Mouse (Mus musculus) hindbrain, embryonic 11.5 days (tissue): ENCODE measurements around the gene Eya2. TPM values are rescaled to one million over a fixed set of nuclear protein-coding genes. Genes with fewer than 3 reads are reported as not detected.
A peak's percentile ranks its signal among the peaks of the same experiment; 100 is the strongest.

ENCODE experiments used
- ATAC-seq: fragments of 200-750 bp; cut with Nextera tagmentation; 2 replicates; pipeline ENCODE4 v1.8.0; 2017; ENCODE audit warnings: mild to moderate bottlenecking, moderate TSS enrichment, moderate library complexity; ENCODE audit not compliant: low FRiP score
- DNase-seq: peaks from one replicate; pipeline ENCODE4 v3.0.0-alpha.2; 2015; ENCODE audit warnings: low spot score
- H3K27ac ChIP-seq: fragments of 300-500 bp; sonication (generic); 2 replicates; pipeline ENCODE4 v1.5.1; 2014; ENCODE audit warnings: mild to moderate bottlenecking, low read depth, low read length
- H3K27me3 ChIP-seq: fragments of 300-500 bp; sonication (generic); 2 replicates; pipeline ENCODE4 v1.6.1; 2014; ENCODE audit warnings: mild to moderate bottlenecking, low read length, moderate library complexity, mixed read lengths; ENCODE audit not compliant: control insufficient read depth, insufficient read depth
- H3K36me3 ChIP-seq: fragments of 300-500 bp; sonication (generic); 2 replicates; pipeline ENCODE4 v1.6.1; 2014; ENCODE audit warnings: mild to moderate bottlenecking, low read length, moderate library complexity, mixed read lengths; ENCODE audit not compliant: control insufficient read depth, insufficient read depth
- H3K4me1 ChIP-seq: fragments of 300-500 bp; sonication (generic); replicated peaks from 2 replicates; pipeline ENCODE4 v1.6.1; 2014; ENCODE audit warnings: low read length, mixed read lengths; ENCODE audit not compliant: control insufficient read depth, insufficient read depth
- H3K4me2 ChIP-seq: fragments of 300-500 bp; sonication (generic); replicated peaks from 2 replicates; pipeline ENCODE4 v1.6.1; 2014; ENCODE audit warnings: mild to moderate bottlenecking, low read depth, low read length
- H3K4me3 ChIP-seq: fragments of 300-500 bp; sonication (generic); 2 replicates; pipeline ENCODE4 v1.5.1; 2014; ENCODE audit warnings: low read depth, low read length
- H3K9ac ChIP-seq: fragments of 300-500 bp; sonication (generic); 2 replicates; pipeline ENCODE4 v1.6.1; 2014; ENCODE audit warnings: low read depth, low read length
- H3K9me3 ChIP-seq: fragments of 300-500 bp; sonication (generic); 2 replicates; pipeline ENCODE4 v1.6.1; 2016; ENCODE audit warnings: low read length; ENCODE audit not compliant: control insufficient read depth
- WGBS: fragments of 180-500 bp; shearing (Covaris S2); extraction: QIAGEN DNeasy Blood & Tissue Kit; methylation state at CpG from one replicate; pipeline ENCODE4 v1.1.7; 2014; 5-methylcytosine and 5-hydroxymethylcytosine counted together
- polyA plus RNA-seq: library from polyadenylated mRNA; unstranded; fragments of >200 nt; fragmentation: Nextera tagmentation; extraction: Ambion mirVana; gene quantifications from 2 replicates; pipeline ENCODE4 v1.2.1, GENCODE M21; 2014

The Eya2 gene
- polyA plus RNA-seq, 1 experiment from 2014 or later: 14.8 TPM

DNA sequence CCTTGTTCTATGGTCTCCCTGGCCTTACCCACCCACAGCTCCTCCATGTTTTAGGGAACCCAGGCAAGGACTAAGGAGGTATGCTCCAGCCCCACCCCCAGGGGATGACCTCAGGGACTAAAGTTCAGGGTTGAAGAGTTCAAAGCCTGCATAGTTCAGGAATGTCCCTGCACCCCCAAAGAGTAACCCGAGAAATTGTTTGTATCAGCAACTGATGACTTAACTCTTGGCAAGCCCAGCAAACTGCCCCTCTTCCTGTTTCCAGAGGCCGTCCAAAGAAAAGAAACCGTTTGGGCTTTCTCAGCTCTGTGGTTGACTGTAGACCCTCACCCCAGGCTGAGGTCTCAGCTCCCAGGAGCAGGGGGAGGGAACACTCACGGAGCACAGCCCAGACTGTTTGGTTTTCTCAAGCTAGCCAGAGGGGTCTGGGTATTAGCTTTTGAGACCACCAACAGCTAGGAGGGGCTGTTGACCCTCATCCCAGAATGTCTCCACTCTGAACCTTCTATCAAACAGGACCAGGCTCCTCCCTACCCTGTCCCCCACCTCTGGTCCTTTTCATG is 23.5 kb upstream of the Eya2 start:
- Histone ChIP-seq H3K9me3 (no peaks in the 10 kb centered on the region), H3K36me3 (no peaks in the 10 kb centered on the region), H3K4me3 (no peak overlapping the region), H3K4me2 (no peak overlapping the region), H3K9ac (no peak overlapping the region), H3K27ac (no peak overlapping the region), H3K27me3 (no peaks in the 10 kb centered on the region), H3K4me1 (no peaks in the 10 kb centered on the region)
- ATAC-seq (no peak), DNase-seq (no peak)
- 53% methylated on average over 4 of the region's 4 CpGs for WGBS

DNA sequence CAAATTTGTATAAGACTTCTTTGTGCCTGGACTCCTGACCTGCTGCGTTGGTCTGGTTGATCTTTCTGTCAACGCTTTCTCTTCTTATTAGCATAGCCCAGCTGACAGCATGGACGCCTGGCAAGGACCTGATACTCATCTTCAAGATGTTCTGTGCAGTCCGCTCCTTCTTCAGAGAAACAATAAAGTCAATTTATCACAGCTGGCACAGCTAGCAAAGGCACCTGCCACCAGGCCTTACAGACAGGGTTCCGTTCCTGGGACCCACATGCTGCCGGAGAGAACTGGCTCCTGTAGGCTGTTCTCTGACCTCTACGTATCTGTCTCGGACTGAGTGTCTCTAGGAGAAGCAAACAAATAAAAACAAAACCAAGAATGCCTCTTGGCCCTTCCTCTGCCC is 11.8 kb upstream of the Eya2 start:
- Histone ChIP-seq H3K4me2 (no peak overlapping the region), H3K9me3 (no peaks in the 10 kb centered on the region), H3K9ac (no peak overlapping the region), H3K4me3 (no peak overlapping the region), H3K4me1 (no peaks in the 10 kb centered on the region), H3K27me3 (no peaks in the 10 kb centered on the region), H3K36me3 (no peaks in the 10 kb centered on the region), H3K27ac (no peak overlapping the region)
- 67% methylated on average over 8 of the region's 8 CpGs for WGBS
- ATAC-seq (no peak), DNase-seq (no peak)

DNA sequence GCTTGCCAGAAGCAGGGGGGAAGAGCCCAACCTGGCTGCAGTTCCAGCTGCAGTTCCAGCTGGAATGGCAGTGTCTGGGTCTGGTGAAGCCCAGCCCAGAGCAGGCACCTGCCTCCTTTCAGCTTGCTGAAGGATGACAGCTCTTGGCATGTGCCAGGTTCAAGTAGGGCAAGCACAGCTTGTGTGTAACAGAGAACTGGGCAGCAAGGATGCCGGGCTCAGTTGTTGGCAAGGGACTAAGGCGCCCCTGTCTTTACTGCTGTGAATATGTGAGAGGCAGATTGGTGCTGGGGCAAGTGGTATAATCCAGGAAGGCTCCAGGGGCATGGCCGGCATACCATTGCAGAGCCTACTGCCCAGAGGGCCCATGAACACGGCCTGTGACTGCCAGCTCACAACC is 11.3 kb upstream of the Eya2 start:
- Histone ChIP-seq H3K4me2 (no peak overlapping the region), H3K27me3 (no peaks in the 10 kb centered on the region), H3K4me3 (no peak overlapping the region), H3K36me3 (no peaks in the 10 kb centered on the region), H3K27ac (no peak overlapping the region), H3K9me3 (no peaks in the 10 kb centered on the region), H3K4me1 (no peaks in the 10 kb centered on the region), H3K9ac (no peak overlapping the region)
- ATAC-seq (no peak), DNase-seq (no peak)
- WGBS: 79% methylated on average over 4 of the region's 4 CpGs

DNA sequence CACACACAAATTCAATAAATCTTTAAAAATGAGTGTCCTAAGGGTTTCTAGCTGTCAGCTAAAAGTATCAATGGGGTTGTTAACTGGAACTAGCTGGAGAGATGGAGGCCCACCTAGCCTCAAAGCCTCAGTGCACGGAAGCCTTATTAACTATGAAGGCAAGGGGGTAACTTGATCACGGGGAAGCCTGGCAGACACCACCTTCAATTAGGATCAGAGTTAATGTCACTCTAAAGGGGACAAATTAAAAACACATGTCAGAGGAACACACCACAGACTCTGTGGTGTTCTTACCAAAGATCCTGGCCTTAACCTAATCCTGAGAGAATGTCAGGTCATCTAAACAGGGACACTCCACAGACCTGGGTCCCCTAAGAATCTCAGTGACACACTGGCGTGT is 10.3 kb upstream of the Eya2 start:
- DNase-seq: no peak
- Histone ChIP-seq H3K4me2 (no peak overlapping the region), H3K36me3 (no peaks in the 10 kb centered on the region), H3K9me3 (no peaks in the 10 kb centered on the region), H3K9ac (no peak overlapping the region), H3K27me3 (no peaks in the 10 kb centered on the region), H3K27ac (no peak overlapping the region), H3K4me1 (no peaks in the 10 kb centered on the region), H3K4me3 (no peak overlapping the region)
- 69% methylated on average over 3 of the region's 3 CpGs for WGBS
- no peak for ATAC-seq

DNA sequence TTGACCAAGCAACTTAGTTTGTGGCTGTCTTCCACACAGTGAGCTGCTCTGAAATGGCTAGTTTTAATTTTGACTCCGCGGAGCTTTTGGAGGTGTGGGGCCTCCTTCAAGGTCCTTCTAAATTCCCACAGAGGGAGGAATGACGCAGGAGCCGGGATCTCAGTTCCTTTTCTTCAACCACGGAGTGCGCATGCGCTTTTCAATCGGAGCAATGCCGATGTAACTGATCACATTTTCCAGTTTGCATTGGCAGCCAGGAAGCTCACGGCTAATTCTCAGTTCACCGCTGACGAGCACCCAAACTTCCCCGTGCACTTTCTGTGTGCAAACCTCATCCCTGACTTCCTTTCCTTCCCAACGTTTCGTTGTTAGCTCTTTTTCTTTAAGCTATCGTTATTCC is 4.1 kb upstream of the Eya2 start:
- Histone ChIP-seq H3K27me3 (peaks cover 6% of the 10 kb centered on the region; the same call in 1 of the 2 replicates), H3K9ac (no peak overlapping the region), H3K4me3 (no peak overlapping the region), H3K27ac (no peak overlapping the region), H3K4me1 (peaks cover 3% of the 10 kb centered on the region; the same call in 1 of the 2 replicates), H3K9me3 (no peaks in the 10 kb centered on the region), H3K4me2 (no peak overlapping the region), H3K36me3 (no peaks in the 10 kb centered on the region)
- 86% methylated on average over 16 of the region's 16 CpGs for WGBS
- DNase-seq (no peak), ATAC-seq (no peak)

DNA sequence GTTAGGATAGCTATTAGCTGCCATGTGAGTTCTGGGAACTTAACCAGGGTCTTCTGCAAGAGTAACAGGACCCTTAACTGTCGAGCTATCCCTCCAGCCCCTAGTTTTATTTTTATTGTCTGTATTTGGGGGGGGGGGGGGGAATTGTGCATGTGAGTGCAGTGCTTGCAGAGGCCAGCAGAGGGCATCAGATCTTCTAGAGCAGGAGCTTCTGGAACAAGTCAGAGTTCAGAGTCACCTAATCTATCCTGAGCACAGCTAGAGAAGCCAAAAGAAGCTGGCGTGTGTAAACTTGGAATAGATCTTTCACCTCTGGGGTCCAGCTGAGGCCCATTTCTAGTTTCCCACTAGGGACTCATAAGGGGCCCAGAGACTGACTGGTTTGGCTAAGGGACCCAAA is 1.1 kb upstream of the Eya2 start:
- Histone ChIP-seq H3K4me1 (peaks cover 7% of the 10 kb centered on the region), H3K27ac (no peak overlapping the region), H3K9me3 (no peaks in the 10 kb centered on the region), H3K36me3 (no peaks in the 10 kb centered on the region), H3K4me2 (no peak overlapping the region), H3K9ac (no peak overlapping the region), H3K27me3 (peaks cover 9% of the 10 kb centered on the region; the same call in 1 of the 2 replicates), H3K4me3 (no peak overlapping the region)
- ATAC-seq (no peak), DNase-seq (no peak)
- 90% methylated on average over 2 of the region's 2 CpGs for WGBS

DNA sequence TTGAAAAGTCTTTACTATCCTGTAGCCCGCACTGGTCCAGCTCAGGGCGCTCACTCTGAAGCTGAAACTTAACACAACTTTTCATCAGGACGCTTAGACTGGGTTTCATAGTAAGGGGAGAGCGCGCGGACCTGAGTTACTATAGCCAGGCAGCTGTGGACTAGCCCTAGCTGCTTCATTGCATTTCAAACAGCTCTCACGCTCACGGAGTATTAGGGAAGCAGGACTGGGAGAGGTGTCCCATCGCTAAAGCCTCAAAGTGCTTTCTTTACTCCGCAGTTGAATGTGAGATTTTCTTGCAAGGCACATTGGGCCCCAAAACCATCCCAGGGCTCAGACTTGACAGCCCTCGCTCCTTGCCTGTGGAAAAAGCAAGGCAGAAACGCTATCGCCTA is 841 bp downstream of the Eya2 start:
- WGBS: 1% methylated on average over 13 of the region's 13 CpGs
- peaks cover 7% of the 10 kb centered on the region for H3K4me1 ChIP-seq
- no peaks in the 10 kb centered on the region for H3K36me3 ChIP-seq
- peak overlapping the region; percentile 39; the same call in 1 of the 2 replicates for H3K27ac ChIP-seq
- H3K4me2 ChIP-seq: peak overlapping the region; percentile 98
- DNase-seq (peak; percentile 58), ATAC-seq (peak; percentile 30; the same call in 1 of the 2 replicates)
- H3K9me3 ChIP-seq: no peaks in the 10 kb centered on the region
- H3K27me3 ChIP-seq: peaks cover 9% of the 10 kb centered on the region; the same call in 1 of the 2 replicates
- peak overlapping the region; percentile 62 for H3K4me3 ChIP-seq
- H3K9ac ChIP-seq: peak overlapping the region; percentile 78

DNA sequence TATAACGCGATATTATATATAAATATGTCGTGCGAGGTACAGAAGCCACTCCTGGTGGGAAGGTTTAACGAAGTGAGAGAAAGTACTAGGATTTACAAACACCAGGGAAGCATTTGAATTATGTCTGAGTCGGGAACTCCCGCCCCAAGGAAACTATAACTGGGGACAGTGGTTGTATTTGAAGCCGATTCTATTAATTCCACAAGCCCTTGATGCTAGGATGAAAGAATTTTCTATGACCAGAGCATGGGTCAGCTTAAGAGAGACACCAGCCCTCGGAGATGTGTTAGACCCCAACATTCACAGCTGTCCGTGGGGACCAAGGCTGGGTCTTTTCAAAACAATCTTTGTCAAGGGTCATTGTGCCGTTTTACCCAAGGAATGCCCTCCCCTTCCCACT is 1.3 kb downstream of the Eya2 start:
- Histone ChIP-seq H3K4me3 (peak overlapping the region; percentile 62), H3K9ac (peak overlapping the region; percentile 78), H3K27ac (peak overlapping the region; percentile 39; the same call in 1 of the 2 replicates), H3K27me3 (peaks cover 9% of the 10 kb centered on the region; the same call in 1 of the 2 replicates), H3K4me2 (peak overlapping the region; percentile 98), H3K36me3 (no peaks in the 10 kb centered on the region), H3K4me1 (peaks cover 7% of the 10 kb centered on the region), H3K9me3 (no peaks in the 10 kb centered on the region)
- DNase-seq: no peak
- 24% methylated on average over 11 of the region's 11 CpGs for WGBS
- ATAC-seq: no peak

DNA sequence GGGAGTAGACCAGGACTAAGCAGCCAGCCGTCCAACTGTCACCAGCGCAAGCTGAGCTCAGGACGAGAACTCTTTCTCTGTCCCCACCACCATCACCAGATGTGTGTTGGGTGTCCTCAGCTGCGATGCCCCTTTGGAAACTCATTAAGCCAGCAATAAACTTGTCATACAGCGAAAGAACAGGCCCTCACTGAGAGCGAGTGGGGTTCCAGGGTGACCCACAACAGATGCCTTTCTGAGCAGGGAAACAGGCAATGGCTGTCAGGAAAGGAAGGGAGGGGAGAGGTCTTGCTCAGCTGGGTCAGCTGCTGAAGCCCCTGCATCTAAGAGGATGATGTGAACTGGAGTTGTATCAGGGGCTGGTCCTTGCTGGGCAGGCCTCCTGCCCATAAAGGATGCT is 2.7 kb downstream of the Eya2 start:
- H3K4me2 ChIP-seq: no peak overlapping the region
- no peaks in the 10 kb centered on the region for H3K9me3 ChIP-seq
- H3K9ac ChIP-seq: no peak overlapping the region
- H3K36me3 ChIP-seq: no peaks in the 10 kb centered on the region
- DNase-seq: no peak
- no peak for ATAC-seq
- 45% methylated on average over 6 of the region's 6 CpGs for WGBS
- no peak overlapping the region for H3K4me3 ChIP-seq
- peaks cover 7% of the 10 kb centered on the region for H3K4me1 ChIP-seq
- H3K27ac ChIP-seq: peak overlapping the region; percentile 30; the same call in 1 of the 2 replicates
- H3K27me3 ChIP-seq: peaks cover 9% of the 10 kb centered on the region; the same call in 1 of the 2 replicates
